Mouse (Mus musculus): ENCODE results near the gene Cacnb1. TPM values are rescaled to one million over a fixed set of nuclear protein-coding genes. Genes with fewer than 3 reads are reported as not detected.
A peak's percentile ranks its signal among the peaks of the same experiment; 100 is the strongest.

The Cacnb1 gene
- polyA plus RNA-seq, 1 experiment from 2014 or later, result 6.3 TPM

DNA sequence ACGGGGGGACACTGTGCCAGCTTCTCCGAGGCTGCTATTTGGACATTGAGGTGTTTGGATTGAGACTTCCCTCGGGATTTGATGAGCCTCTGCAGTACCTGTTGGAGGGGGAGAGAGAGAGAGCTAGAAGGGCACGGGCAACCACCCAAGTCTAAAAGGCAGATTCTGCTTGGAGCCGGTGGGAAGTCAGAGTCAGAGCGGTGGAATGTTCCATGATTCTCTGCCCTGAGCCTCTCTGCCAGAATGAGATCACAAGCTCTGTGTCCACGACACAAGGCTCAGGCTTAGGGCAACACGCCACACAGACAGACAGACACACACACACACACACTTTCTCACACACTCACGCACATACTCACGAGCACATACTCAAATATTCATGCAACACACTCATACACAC lies 17.1 kb downstream of the Cacnb1 start:
- Histone ChIP-seq H3K27ac (ENCODE audit: low read length) (no peak overlapping the region), H3K4me2 (ENCODE audit: low read depth, low read length) (no peak overlapping the region), H3K27me3 (ENCODE audit: control insufficient read depth, insufficient read depth, low read length) (peaks cover 14% of the 10 kb centered on the region), H3K4me3 (ENCODE audit: low read length) (no peak overlapping the region), H3K9ac (ENCODE audit: low read length) (no peak overlapping the region), H3K4me1 (ENCODE audit: control insufficient read depth, insufficient read depth, low read length) (peaks cover 16% of the 10 kb centered on the region), H3K36me3 (ENCODE audit: control insufficient read depth, insufficient read depth) (0 out of 2 replicates have a peak, but pooled peaks cover 3% of the 10 kb centered on the region), H3K9me3 (replicated peaks; ENCODE audit: control insufficient read depth, low read length) (no peaks in the 10 kb centered on the region)
- WGBS, result 66% methylated on average over 10 of the region's 10 CpGs
- 0 out of 2 replicates have a peak, but pooled peaks have one; percentile 25 for ATAC-seq (replicated peaks; ENCODE audit: extremely low read depth, insufficient read depth, low FRiP score)

GRCm38 (mm10) chr11:98005076-98005475 lies 17.8 kb downstream of the Cacnb1 start:
- H3K9ac ChIP-seq (ENCODE audit: low read length), result no peak overlapping the region
- H3K4me2 ChIP-seq (ENCODE audit: low read depth, low read length), result no peak overlapping the region
- no peak overlapping the region for H3K27ac ChIP-seq (ENCODE audit: low read length)
- WGBS, result 61% methylated on average over 13 of the region's 13 CpGs
- H3K4me1 ChIP-seq (ENCODE audit: control insufficient read depth, insufficient read depth, low read length), result peaks cover 16% of the 10 kb centered on the region
- no peak for ATAC-seq (replicated peaks; ENCODE audit: extremely low read depth, insufficient read depth, low FRiP score)
- H3K36me3 ChIP-seq (ENCODE audit: control insufficient read depth, insufficient read depth), result 0 out of 2 replicates have a peak, but pooled peaks cover 3% of the 10 kb centered on the region
- no peaks in the 10 kb centered on the region for H3K9me3 ChIP-seq (replicated peaks; ENCODE audit: control insufficient read depth, low read length)
- peaks cover 20% of the 10 kb centered on the region for H3K27me3 ChIP-seq (ENCODE audit: control insufficient read depth, insufficient read depth, low read length)
- no peak overlapping the region for H3K4me3 ChIP-seq (ENCODE audit: low read length)

- H3K4me1 ChIP-seq (ENCODE audit: control insufficient read depth, insufficient read depth, low read length), result peaks cover 16% of the 10 kb centered on the region
- 49% methylated on average over 8 of the region's 8 CpGs for WGBS
- H3K27me3 ChIP-seq (ENCODE audit: control insufficient read depth, insufficient read depth, low read length), result peaks cover 26% of the 10 kb centered on the region
- no peak for ATAC-seq (replicated peaks; ENCODE audit: extremely low read depth, insufficient read depth, low FRiP score)
- no peak overlapping the region for H3K4me3 ChIP-seq (ENCODE audit: low read length)
- H3K9me3 ChIP-seq (replicated peaks; ENCODE audit: control insufficient read depth, low read length), result no peaks in the 10 kb centered on the region
- H3K27ac ChIP-seq (ENCODE audit: low read length), result no peak overlapping the region
- 0 out of 2 replicates have a peak, but pooled peaks cover 3% of the 10 kb centered on the region for H3K36me3 ChIP-seq (ENCODE audit: control insufficient read depth, insufficient read depth)
- no peak overlapping the region for H3K4me2 ChIP-seq (ENCODE audit: low read depth, low read length)
- H3K9ac ChIP-seq (ENCODE audit: low read length), result no peak overlapping the region
Observed at GRCm38 (mm10) chr11:98004161-98004560, 18.7 kb downstream of the Cacnb1 start.

- 38% methylated on average over 17 of the region's 17 CpGs for WGBS
- Histone ChIP-seq H3K4me3 (ENCODE audit: low read length) (peak overlapping the region; percentile 36), H3K9ac (ENCODE audit: low read length) (no peak overlapping the region; the same call in 1 of the 2 replicates), H3K36me3 (ENCODE audit: control insufficient read depth, insufficient read depth) (0 out of 2 replicates have a peak, but pooled peaks cover 3% of the 10 kb centered on the region), H3K4me1 (ENCODE audit: control insufficient read depth, insufficient read depth, low read length) (peaks cover 16% of the 10 kb centered on the region), H3K27me3 (ENCODE audit: control insufficient read depth, insufficient read depth, low read length) (peaks cover 26% of the 10 kb centered on the region), H3K4me2 (ENCODE audit: low read depth, low read length) (peak overlapping the region; percentile 61), H3K27ac (ENCODE audit: low read length) (no peak overlapping the region), H3K9me3 (replicated peaks; ENCODE audit: control insufficient read depth, low read length) (no peaks in the 10 kb centered on the region)
- ATAC-seq (replicated peaks; ENCODE audit: extremely low read depth, insufficient read depth, low FRiP score), result no peak
Observed at GRCm38 (mm10) chr11:98003171-98003671, 19.6 kb downstream of the Cacnb1 start.

DNA sequence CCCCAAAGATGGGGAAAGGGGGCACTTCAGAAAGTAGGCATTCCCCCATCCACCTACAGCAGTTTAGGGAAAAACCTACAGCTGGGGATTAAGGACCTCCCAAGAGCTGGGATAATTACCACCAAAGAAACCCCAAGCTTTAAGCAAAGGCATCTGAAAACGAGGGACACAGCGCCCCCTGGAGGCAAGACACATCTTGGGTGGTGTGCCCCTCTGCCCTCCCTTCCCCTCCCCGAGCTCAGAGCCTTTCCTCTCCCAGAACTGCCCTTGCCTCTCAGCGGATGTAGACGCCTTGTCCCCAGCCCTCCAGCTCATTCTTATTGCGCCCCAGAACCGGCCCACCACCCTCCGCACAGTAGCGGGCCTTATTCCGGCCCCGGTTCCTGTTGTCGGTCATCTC lies 20.2 kb downstream of the Cacnb1 start:
- no peak for ATAC-seq (replicated peaks; ENCODE audit: extremely low read depth, insufficient read depth, low FRiP score)
- Histone ChIP-seq H3K4me3 (ENCODE audit: low read length) (peak overlapping the region; percentile 36), H3K27ac (ENCODE audit: low read length) (no peak overlapping the region; the same call in 1 of the 2 replicates), H3K9me3 (replicated peaks; ENCODE audit: control insufficient read depth, low read length) (no peaks in the 10 kb centered on the region), H3K36me3 (ENCODE audit: control insufficient read depth, insufficient read depth) (0 out of 2 replicates have a peak, but pooled peaks cover 3% of the 10 kb centered on the region), H3K9ac (ENCODE audit: low read length) (peak overlapping the region; percentile 60), H3K4me1 (ENCODE audit: control insufficient read depth, insufficient read depth, low read length) (peaks cover 16% of the 10 kb centered on the region), H3K27me3 (ENCODE audit: control insufficient read depth, insufficient read depth, low read length) (peaks cover 26% of the 10 kb centered on the region), H3K4me2 (ENCODE audit: low read depth, low read length) (peak overlapping the region; percentile 61)
- 12% methylated on average over 12 of the region's 12 CpGs for WGBS

DNA sequence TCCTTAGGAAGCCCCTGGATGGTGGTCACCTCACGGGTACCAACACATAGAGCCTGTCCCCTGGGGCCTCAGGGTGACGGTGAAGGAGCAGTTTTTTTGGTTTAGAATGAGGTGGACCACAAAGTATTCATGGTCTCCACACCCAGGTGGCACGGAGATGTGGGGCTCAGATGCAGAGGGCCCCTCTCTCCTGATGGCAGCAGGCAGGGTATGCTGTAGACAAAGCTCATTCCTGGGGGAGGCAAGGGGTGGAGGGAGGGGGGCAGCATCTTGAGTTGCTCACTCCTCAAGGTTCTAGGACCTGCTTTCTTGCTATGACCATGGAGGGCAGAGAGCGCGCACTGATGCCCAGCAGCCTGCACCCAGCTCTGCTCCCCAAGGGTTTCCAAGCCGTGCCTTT lies 20.8 kb downstream of the Cacnb1 start:
- H3K9me3 ChIP-seq (replicated peaks; ENCODE audit: control insufficient read depth, low read length), result no peaks in the 10 kb centered on the region
- H3K36me3 ChIP-seq (ENCODE audit: control insufficient read depth, insufficient read depth), result 0 out of 2 replicates have a peak, but pooled peaks cover 3% of the 10 kb centered on the region
- H3K4me2 ChIP-seq (ENCODE audit: low read depth, low read length), result peak overlapping the region; percentile 61; the same call in 1 of the 2 replicates
- H3K4me1 ChIP-seq (ENCODE audit: control insufficient read depth, insufficient read depth, low read length), result peaks cover 16% of the 10 kb centered on the region
- WGBS, result 61% methylated on average over 6 of the region's 6 CpGs
- H3K27ac ChIP-seq (ENCODE audit: low read length), result peak overlapping the region; percentile 48; the same call in 1 of the 2 replicates
- no peak overlapping the region for H3K4me3 ChIP-seq (ENCODE audit: low read length)
- no peak for ATAC-seq (replicated peaks; ENCODE audit: extremely low read depth, insufficient read depth, low FRiP score)
- H3K9ac ChIP-seq (ENCODE audit: low read length), result 0 out of 2 replicates have a peak overlapping the region, but pooled peaks have one; percentile 15
- H3K27me3 ChIP-seq (ENCODE audit: control insufficient read depth, insufficient read depth, low read length), result peaks cover 26% of the 10 kb centered on the region

DNA sequence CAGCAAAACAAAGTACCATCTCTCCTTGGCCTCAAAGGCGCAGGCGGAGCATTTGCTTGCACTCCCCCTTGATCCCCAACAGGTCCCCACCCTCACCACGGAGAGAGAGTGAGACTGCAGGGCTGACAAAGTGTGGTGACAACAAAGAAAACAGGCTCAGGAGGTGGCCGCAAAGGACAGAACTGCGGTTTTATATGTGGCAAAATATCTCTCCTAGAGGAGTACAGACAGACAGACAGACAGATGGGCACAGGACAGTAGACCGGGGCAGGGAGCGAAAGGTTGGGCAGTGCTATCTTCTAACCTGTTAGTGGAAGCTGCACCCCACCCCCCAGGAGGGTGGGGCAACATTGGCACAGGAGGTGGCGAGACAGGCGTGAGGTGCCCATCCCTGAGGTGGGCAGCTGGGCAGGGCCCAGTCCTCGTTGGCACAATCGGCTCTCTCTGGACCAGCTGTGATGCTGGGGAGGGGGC lies 21.4 kb downstream of the Cacnb1 start:
- Histone ChIP-seq H3K36me3 (ENCODE audit: control insufficient read depth, insufficient read depth) (0 out of 2 replicates have a peak, but pooled peaks cover 3% of the 10 kb centered on the region), H3K4me2 (ENCODE audit: low read depth, low read length) (no peak overlapping the region; the same call in 1 of the 2 replicates), H3K27ac (ENCODE audit: low read length) (peak overlapping the region; percentile 48; the same call in 1 of the 2 replicates), H3K4me3 (ENCODE audit: low read length) (no peak overlapping the region), H3K9ac (ENCODE audit: low read length) (no peak overlapping the region), H3K4me1 (ENCODE audit: control insufficient read depth, insufficient read depth, low read length) (peaks cover 16% of the 10 kb centered on the region), H3K9me3 (replicated peaks; ENCODE audit: control insufficient read depth, low read length) (no peaks in the 10 kb centered on the region), H3K27me3 (ENCODE audit: control insufficient read depth, insufficient read depth, low read length) (peaks cover 26% of the 10 kb centered on the region)
- 40% methylated on average over 11 of the region's 11 CpGs for WGBS
- ATAC-seq (replicated peaks; ENCODE audit: extremely low read depth, insufficient read depth, low FRiP score), result no peak

- Histone ChIP-seq H3K9ac (ENCODE audit: low read length) (no peak overlapping the region), H3K4me1 (ENCODE audit: control insufficient read depth, insufficient read depth, low read length) (peaks cover 16% of the 10 kb centered on the region), H3K9me3 (replicated peaks; ENCODE audit: control insufficient read depth, low read length) (no peaks in the 10 kb centered on the region), H3K4me3 (ENCODE audit: low read length) (no peak overlapping the region), H3K36me3 (ENCODE audit: control insufficient read depth, insufficient read depth) (0 out of 2 replicates have a peak, but pooled peaks cover 3% of the 10 kb centered on the region), H3K27me3 (ENCODE audit: control insufficient read depth, insufficient read depth, low read length) (peaks cover 26% of the 10 kb centered on the region), H3K4me2 (ENCODE audit: low read depth, low read length) (no peak overlapping the region), H3K27ac (ENCODE audit: low read length) (peak overlapping the region; percentile 71)
- ATAC-seq (replicated peaks; ENCODE audit: extremely low read depth, insufficient read depth, low FRiP score), result no peak
- WGBS, result 21% methylated on average over 7 of the region's 7 CpGs
Observed at GRCm38 (mm10) chr11:98000378-98001140, 22.3 kb downstream of the Cacnb1 start.

GRCm38 (mm10) chr11:97999748-98000147 lies 23.1 kb downstream of the Cacnb1 start:
- Histone ChIP-seq H3K36me3 (ENCODE audit: control insufficient read depth, insufficient read depth) (0 out of 2 replicates have a peak, but pooled peaks cover under 1% of the 10 kb centered on the region), H3K4me1 (ENCODE audit: control insufficient read depth, insufficient read depth, low read length) (peaks cover 19% of the 10 kb centered on the region), H3K4me3 (ENCODE audit: low read length) (no peak overlapping the region), H3K27ac (ENCODE audit: low read length) (peak overlapping the region; percentile 71), H3K9ac (ENCODE audit: low read length) (no peak overlapping the region), H3K9me3 (replicated peaks; ENCODE audit: control insufficient read depth, low read length) (no peaks in the 10 kb centered on the region), H3K4me2 (ENCODE audit: low read depth, low read length) (no peak overlapping the region), H3K27me3 (ENCODE audit: control insufficient read depth, insufficient read depth, low read length) (peaks cover 26% of the 10 kb centered on the region)
- no peak for ATAC-seq (replicated peaks; ENCODE audit: extremely low read depth, insufficient read depth, low FRiP score)
- WGBS, result 58% methylated on average over 5 of the region's 5 CpGs
